Mouse (Mus musculus): Measurements from ENCODE around the gene Tox3. TPM values are rescaled to one million over a fixed set of nuclear protein-coding genes. Genes with fewer than 3 reads are reported as not detected.
A peak's percentile ranks its signal among the peaks of the same experiment; 100 is the strongest.

The Tox3 gene
- polyA plus RNA-seq (2014; fragmentation: Nextera tagmentation; extraction: Ambion mirVana), result 16.1 and 20.1 TPM in 2 replicates

DNA sequence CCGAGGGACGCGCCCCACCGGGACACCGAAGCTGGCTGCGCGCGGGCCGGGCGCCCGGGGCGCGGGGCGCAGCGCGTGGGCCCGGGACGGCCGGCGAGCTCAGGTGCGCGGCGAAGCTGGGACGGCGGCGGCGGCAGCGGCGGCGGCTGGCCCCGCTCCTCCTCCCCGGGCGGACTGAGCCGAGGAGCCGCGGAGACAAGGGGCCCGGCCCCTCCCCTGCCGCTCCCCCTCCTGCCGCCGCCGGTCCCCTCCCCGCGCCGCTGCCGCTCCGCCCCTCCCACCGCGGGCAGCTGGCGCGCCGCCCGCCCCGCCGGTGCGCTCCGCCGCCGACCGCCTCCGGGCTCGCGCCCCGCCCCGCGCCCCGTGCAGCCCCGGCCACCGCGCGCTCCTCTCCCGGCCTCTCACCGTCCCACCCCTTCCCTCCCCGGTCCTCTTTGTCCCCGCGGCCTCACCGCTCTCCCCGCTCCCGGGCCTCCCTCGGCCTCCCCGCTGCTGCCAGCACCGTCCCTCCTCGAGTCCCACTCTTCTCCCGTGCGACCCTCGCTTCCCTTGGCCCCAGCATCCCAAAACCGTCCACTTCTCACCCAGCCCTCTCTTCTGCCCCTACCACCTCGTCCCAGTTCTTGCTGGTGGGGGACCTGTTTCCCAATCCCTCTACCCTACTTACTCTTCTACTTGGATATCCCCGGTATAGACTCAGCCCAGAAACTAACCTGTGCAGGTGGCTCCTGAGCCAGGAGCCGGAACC, at the start of gene Tox3:
Tox3 (minus strand) TSS at position 166 of the 748 bp plus-strand sequence.
- Histone ChIP-seq H3K9ac (ENCODE audit: low read depth, low read length) (peak within 1 kb of the TSS; percentile 94), H3K4me3 (ENCODE audit: low read length) (peak within 1 kb of the TSS; percentile 62), H3K27me3 (ENCODE audit: control insufficient read depth, insufficient read depth, low read length) (no peaks in the 10 kb centered on the region), H3K36me3 (ENCODE audit: control insufficient read depth, insufficient read depth, low read length) (no peaks in the 10 kb centered on the region), H3K9me3 (ENCODE audit: control insufficient read depth, low read length) (no peaks in the 10 kb centered on the region), H3K27ac (ENCODE audit: low read depth, low read length) (peak within 1 kb of the TSS; percentile 90), H3K4me2 (replicated peaks; ENCODE audit: low read depth, low read length) (peak within 1 kb of the TSS; percentile 60), H3K4me1 (ENCODE audit: control insufficient read depth, insufficient read depth, low read length) (peaks cover 12% of the 10 kb centered on the region; the same call in 1 of the 2 replicates)
- ATAC-seq (ENCODE audit: low FRiP score, low TSS enrichment), result peak; percentile 77
- WGBS, result 4% methylated on average over 23 of the region's 89 CpGs

DNA sequence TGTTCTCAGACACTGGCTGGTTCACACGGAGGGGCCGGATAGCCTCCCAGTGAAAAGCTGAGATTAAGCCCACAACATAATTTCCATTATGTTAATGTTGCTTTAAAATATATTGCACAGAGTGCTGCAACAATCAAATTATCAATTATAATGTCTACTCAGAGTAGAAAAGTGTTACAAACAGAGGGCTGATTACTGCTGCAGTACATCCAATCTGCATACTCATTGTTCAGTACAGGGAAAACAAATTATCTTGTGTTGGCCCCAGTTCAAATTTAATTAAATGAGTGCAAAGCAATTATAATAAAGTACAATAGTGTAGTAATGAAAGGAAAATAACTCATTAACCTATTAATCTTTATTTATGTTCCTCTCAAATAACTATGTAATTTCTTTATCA, 44.5 kb upstream of the Tox3 start:
- H3K27ac ChIP-seq (ENCODE audit: low read depth, low read length), result no peak overlapping the region
- H3K4me2 ChIP-seq (replicated peaks; ENCODE audit: low read depth, low read length), result no peak overlapping the region
- H3K27me3 ChIP-seq (ENCODE audit: control insufficient read depth, insufficient read depth, low read length), result no peaks in the 10 kb centered on the region
- no peaks in the 10 kb centered on the region for H3K9me3 ChIP-seq (ENCODE audit: control insufficient read depth, low read length)
- no peak overlapping the region for H3K9ac ChIP-seq (ENCODE audit: low read depth, low read length)
- 89% methylated on average over 2 of the region's 2 CpGs for WGBS
- no peaks in the 10 kb centered on the region for H3K36me3 ChIP-seq (ENCODE audit: control insufficient read depth, insufficient read depth, low read length)
- no peak for ATAC-seq (ENCODE audit: low FRiP score, low TSS enrichment)
- no peak overlapping the region for H3K4me3 ChIP-seq (ENCODE audit: low read length)
- no peaks in the 10 kb centered on the region for H3K4me1 ChIP-seq (ENCODE audit: control insufficient read depth, insufficient read depth, low read length)

DNA sequence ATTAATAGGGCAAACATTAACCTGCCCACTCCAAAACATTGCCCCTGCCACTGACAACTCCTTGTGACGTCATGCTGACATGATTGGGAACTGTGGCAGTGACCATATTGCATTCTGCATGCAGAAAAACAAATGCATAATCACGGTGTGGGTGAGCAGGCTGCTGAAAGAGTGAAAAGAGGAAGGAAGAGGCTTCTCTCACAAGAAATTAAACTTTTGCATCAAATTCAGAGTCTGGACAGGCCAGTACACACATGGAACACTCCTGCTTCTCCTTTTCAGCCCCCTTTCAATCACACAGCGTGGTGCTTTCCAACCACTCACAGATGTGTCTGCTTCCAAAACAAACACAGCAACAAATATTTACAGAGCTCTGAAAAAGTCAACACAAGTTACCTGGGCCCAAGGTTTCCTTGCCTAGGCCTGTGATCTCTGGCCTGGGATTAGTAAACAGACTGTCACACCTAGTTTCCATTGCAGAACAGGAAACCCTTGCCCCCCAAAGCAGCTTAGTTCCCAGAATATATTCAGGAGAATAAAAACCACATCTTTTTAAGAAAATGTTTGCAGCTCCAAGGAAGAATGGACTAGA, 43.4 kb upstream of the Tox3 start:
- no peak overlapping the region for H3K4me2 ChIP-seq (replicated peaks; ENCODE audit: low read depth, low read length)
- no peaks in the 10 kb centered on the region for H3K9me3 ChIP-seq (ENCODE audit: control insufficient read depth, low read length)
- whole genome bisulfite sequencing, result 79% methylated on average over 3 of the region's 3 CpGs
- no peaks in the 10 kb centered on the region for H3K27me3 ChIP-seq (ENCODE audit: control insufficient read depth, insufficient read depth, low read length)
- H3K9ac ChIP-seq (ENCODE audit: low read depth, low read length), result no peak overlapping the region
- H3K27ac ChIP-seq (ENCODE audit: low read depth, low read length), result no peak overlapping the region
- H3K4me3 ChIP-seq (ENCODE audit: low read length), result no peak overlapping the region
- ATAC-seq (ENCODE audit: low FRiP score, low TSS enrichment), result no peak
- no peaks in the 10 kb centered on the region for H3K36me3 ChIP-seq (ENCODE audit: control insufficient read depth, insufficient read depth, low read length)
- H3K4me1 ChIP-seq (ENCODE audit: control insufficient read depth, insufficient read depth, low read length), result no peaks in the 10 kb centered on the region

DNA sequence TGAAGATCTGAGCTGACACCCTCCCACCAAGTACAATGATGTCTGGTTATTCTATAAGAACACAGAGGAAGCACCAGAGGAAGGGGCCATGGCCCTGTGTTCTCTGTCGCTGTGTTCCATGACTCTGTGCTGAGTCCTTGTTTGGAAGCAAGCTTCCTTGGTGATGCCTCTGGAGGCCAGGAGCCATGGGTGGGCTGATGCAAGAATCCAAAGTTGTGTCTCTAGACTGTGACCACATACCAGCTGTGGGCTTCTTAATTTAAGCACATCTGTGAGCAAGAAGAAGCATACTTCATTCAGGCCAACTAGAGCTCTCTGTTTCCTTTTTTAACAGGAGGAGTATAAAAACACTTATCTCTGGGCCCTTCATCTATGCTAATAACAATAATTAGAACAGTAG, 42.7 kb upstream of the Tox3 start:
- H3K27ac ChIP-seq (ENCODE audit: low read depth, low read length), result no peak overlapping the region
- H3K36me3 ChIP-seq (ENCODE audit: control insufficient read depth, insufficient read depth, low read length), result no peaks in the 10 kb centered on the region
- no peaks in the 10 kb centered on the region for H3K4me1 ChIP-seq (ENCODE audit: control insufficient read depth, insufficient read depth, low read length)
- ATAC-seq (ENCODE audit: low FRiP score, low TSS enrichment), result no peak
- WGBS, result 100% methylated on average over 1 of the region's 1 CpGs
- no peak overlapping the region for H3K4me3 ChIP-seq (ENCODE audit: low read length)
- H3K27me3 ChIP-seq (ENCODE audit: control insufficient read depth, insufficient read depth, low read length), result no peaks in the 10 kb centered on the region
- H3K9me3 ChIP-seq (ENCODE audit: control insufficient read depth, low read length), result no peaks in the 10 kb centered on the region
- no peak overlapping the region for H3K4me2 ChIP-seq (replicated peaks; ENCODE audit: low read depth, low read length)
- H3K9ac ChIP-seq (ENCODE audit: low read depth, low read length), result no peak overlapping the region

DNA sequence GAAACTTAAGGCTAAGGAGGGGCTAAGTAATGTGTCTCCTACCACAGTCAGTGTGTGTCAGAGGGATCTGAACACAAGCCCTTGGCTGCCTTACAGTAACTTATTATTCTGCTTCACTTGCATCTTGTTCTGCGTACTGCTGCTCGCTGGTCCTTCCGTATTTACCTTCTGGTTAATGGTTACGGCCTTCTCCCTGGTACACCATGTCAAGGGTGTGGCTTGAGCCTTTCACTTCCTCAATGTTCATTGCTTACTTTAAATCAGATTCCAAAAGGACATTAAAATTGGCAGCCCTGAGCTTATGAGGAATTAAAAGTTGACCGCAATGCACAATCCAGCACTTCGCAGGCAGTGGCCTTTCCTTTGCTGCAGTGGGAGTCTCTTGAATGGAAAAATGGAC, 30.9 kb upstream of the Tox3 start:
- Histone ChIP-seq H3K36me3 (ENCODE audit: control insufficient read depth, insufficient read depth, low read length) (no peaks in the 10 kb centered on the region), H3K9ac (ENCODE audit: low read depth, low read length) (no peak overlapping the region), H3K27me3 (ENCODE audit: control insufficient read depth, insufficient read depth, low read length) (no peaks in the 10 kb centered on the region), H3K4me3 (ENCODE audit: low read length) (no peak overlapping the region), H3K27ac (ENCODE audit: low read depth, low read length) (no peak overlapping the region), H3K4me1 (ENCODE audit: control insufficient read depth, insufficient read depth, low read length) (no peaks in the 10 kb centered on the region), H3K4me2 (replicated peaks; ENCODE audit: low read depth, low read length) (no peak overlapping the region), H3K9me3 (ENCODE audit: control insufficient read depth, low read length) (no peaks in the 10 kb centered on the region)
- WGBS, result 91% methylated on average over 6 of the region's 6 CpGs
- no peak for ATAC-seq (ENCODE audit: low FRiP score, low TSS enrichment)

GRCm38 (mm10) chr8:90378036-90378435, 29.9 kb upstream of the Tox3 start:
- no peaks in the 10 kb centered on the region for H3K9me3 ChIP-seq (ENCODE audit: control insufficient read depth, low read length)
- H3K36me3 ChIP-seq (ENCODE audit: control insufficient read depth, insufficient read depth, low read length), result no peaks in the 10 kb centered on the region
- no peaks in the 10 kb centered on the region for H3K27me3 ChIP-seq (ENCODE audit: control insufficient read depth, insufficient read depth, low read length)
- no peak overlapping the region for H3K27ac ChIP-seq (ENCODE audit: low read depth, low read length)
- 89% methylated on average over 3 of the region's 3 CpGs for WGBS
- H3K4me2 ChIP-seq (replicated peaks; ENCODE audit: low read depth, low read length), result no peak overlapping the region
- ATAC-seq (ENCODE audit: low FRiP score, low TSS enrichment), result no peak
- no peaks in the 10 kb centered on the region for H3K4me1 ChIP-seq (ENCODE audit: control insufficient read depth, insufficient read depth, low read length)
- H3K4me3 ChIP-seq (ENCODE audit: low read length), result no peak overlapping the region
- H3K9ac ChIP-seq (ENCODE audit: low read depth, low read length), result no peak overlapping the region

- peak; percentile 49; the same call in 1 of the 2 replicates for ATAC-seq (ENCODE audit: low FRiP score, low TSS enrichment)
- Histone ChIP-seq H3K27ac (ENCODE audit: low read depth, low read length) (no peak overlapping the region), H3K4me2 (replicated peaks; ENCODE audit: low read depth, low read length) (no peak overlapping the region), H3K9ac (ENCODE audit: low read depth, low read length) (no peak overlapping the region), H3K4me3 (ENCODE audit: low read length) (no peak overlapping the region), H3K4me1 (ENCODE audit: control insufficient read depth, insufficient read depth, low read length) (no peaks in the 10 kb centered on the region), H3K36me3 (ENCODE audit: control insufficient read depth, insufficient read depth, low read length) (no peaks in the 10 kb centered on the region), H3K27me3 (ENCODE audit: control insufficient read depth, insufficient read depth, low read length) (no peaks in the 10 kb centered on the region), H3K9me3 (ENCODE audit: control insufficient read depth, low read length) (no peaks in the 10 kb centered on the region)
- WGBS, result 65% methylated on average over 10 of the region's 10 CpGs
Measured at GRCm38 (mm10) chr8:90371611-90372222, 23.6 kb upstream of the Tox3 start.

DNA sequence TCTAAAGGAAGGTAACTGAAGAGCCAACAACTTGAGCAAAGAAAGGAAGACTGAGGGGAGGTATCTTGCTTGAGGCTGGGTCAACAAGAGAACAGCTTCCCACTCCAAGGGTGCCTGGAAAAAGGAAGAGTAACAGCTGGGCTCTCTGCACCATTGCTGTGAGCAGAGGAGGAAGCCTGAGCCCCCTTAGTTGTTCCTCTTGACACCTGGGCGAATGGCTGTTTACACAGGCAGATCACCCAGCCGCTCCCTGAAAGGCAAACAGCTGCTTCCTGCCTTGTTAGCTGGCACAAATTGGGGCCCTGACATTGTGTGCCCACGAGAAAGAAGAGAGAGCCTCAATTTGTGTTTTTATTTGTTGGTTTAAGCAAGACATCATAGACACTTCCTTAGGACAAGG, 21.7 kb upstream of the Tox3 start:
- Histone ChIP-seq H3K9me3 (ENCODE audit: control insufficient read depth, low read length) (no peaks in the 10 kb centered on the region), H3K9ac (ENCODE audit: low read depth, low read length) (no peak overlapping the region), H3K27me3 (ENCODE audit: control insufficient read depth, insufficient read depth, low read length) (no peaks in the 10 kb centered on the region), H3K4me1 (ENCODE audit: control insufficient read depth, insufficient read depth, low read length) (no peaks in the 10 kb centered on the region), H3K36me3 (ENCODE audit: control insufficient read depth, insufficient read depth, low read length) (no peaks in the 10 kb centered on the region), H3K27ac (ENCODE audit: low read depth, low read length) (no peak overlapping the region), H3K4me2 (replicated peaks; ENCODE audit: low read depth, low read length) (no peak overlapping the region), H3K4me3 (ENCODE audit: low read length) (no peak overlapping the region)
- no peak for ATAC-seq (ENCODE audit: low FRiP score, low TSS enrichment)
- 15% methylated on average over 3 of the region's 3 CpGs for WGBS

GRCm38 (mm10) chr8:90356729-90357128, 8.6 kb upstream of the Tox3 start:
- no peak overlapping the region for H3K4me3 ChIP-seq (ENCODE audit: low read length)
- H3K4me2 ChIP-seq (replicated peaks; ENCODE audit: low read depth, low read length), result no peak overlapping the region
- no peak overlapping the region for H3K9ac ChIP-seq (ENCODE audit: low read depth, low read length)
- no peak for ATAC-seq (ENCODE audit: low FRiP score, low TSS enrichment)
- H3K36me3 ChIP-seq (ENCODE audit: control insufficient read depth, insufficient read depth, low read length), result no peaks in the 10 kb centered on the region
- H3K4me1 ChIP-seq (ENCODE audit: control insufficient read depth, insufficient read depth, low read length), result no peaks in the 10 kb centered on the region
- no peak overlapping the region for H3K27ac ChIP-seq (ENCODE audit: low read depth, low read length)
- H3K9me3 ChIP-seq (ENCODE audit: control insufficient read depth, low read length), result no peaks in the 10 kb centered on the region
- WGBS, result 78% methylated on average over 3 of the region's 3 CpGs
- no peaks in the 10 kb centered on the region for H3K27me3 ChIP-seq (ENCODE audit: control insufficient read depth, insufficient read depth, low read length)

All from kidney, embryonic 14.5 days (tissue).